Mouse (Mus musculus) adrenal gland (tissue): ENCODE measurements around the gene Lrrc51.

Experiments
- intact Hi-C: fragments of 180-260 bp; cut with DNase I; formaldehyde crosslinking; loops from one replicate; pipeline ENCODE4 v1.15.1; 2025
- long read RNA-seq, 2 experiments: library from polyadenylated mRNA; unstranded; transcript quantifications; one replicate each; pipeline ENCODE4 v2.0.0; 2020; ENCODE audit warnings: borderline replicate concordance in 1 of 2; ENCODE audit not compliant: insufficient replicate concordance in 1 of 2

Lrrc51 gene
- long read RNA-seq, experiment 1, partial matches to known transcripts, result 7 of 17 reads
- long read RNA-seq, experiment 1, other reads (novel, unspliced or antisense), result 2 of 17 reads
- long read RNA-seq, experiment 2, transcript Lrrc51-206 (5 exons, 821 nt), result major isoform, 6 of 20 reads
- long read RNA-seq, experiment 2, partial matches to known transcripts, result 3 of 20 reads
- long read RNA-seq, experiment 2, other reads (novel, unspliced or antisense), result 7 of 20 reads

GRCm38 (mm10) chr7:101933751-101934240, at the start of gene Lrrc51, which contains the start of gene Numa1:
Gene Lrrc51 (minus strand): TSS chr7:101933895.
Gene Numa1 (plus strand): TSS chr7:101934111.
- intact Hi-C loops, result loop anchor here (5.0 kb wide), 1 partner anchor 39 kb away; no protein-coding TSS in a partner anchor

GRCm38 (mm10) chr7:101982735-101983134, 49.0 kb upstream of the Lrrc51 start:
- intact Hi-C loops, result no loop called here

GRCm38 (mm10) chr7:101974505-101974904, 40.8 kb upstream of the Lrrc51 start:
- intact Hi-C loops, result loop anchor here (5.0 kb wide), 1 partner anchor 42 kb away; the partner anchor contains the start of genes Lrrc51 and Numa1

- intact Hi-C loops, result loop anchor here (5.0 kb wide), 1 partner anchor 41 kb away; the partner anchor contains the start of genes Lrrc51 and Numa1
These were observed 40.0 kb upstream of the Lrrc51 start for GRCm38 (mm10) chr7:101973730-101974129.

- intact Hi-C loops, result loop anchor here (5.0 kb wide), 1 partner anchor 39 kb away; the partner anchor contains the start of genes Lrrc51 and Numa1
These were observed 38.0 kb upstream of the Lrrc51 start for GRCm38 (mm10) chr7:101971721-101972120.

- intact Hi-C loops, result loop anchor here (5.0 kb wide), 1 partner anchor 39 kb away; the partner anchor contains the start of genes Lrrc51 and Numa1
These were observed 37.2 kb upstream of the Lrrc51 start for GRCm38 (mm10) chr7:101970821-101971461.

- intact Hi-C loops, result loop anchor here (5.0 kb wide), 1 partner anchor 38 kb away; the partner anchor contains the start of genes Lrrc51 and Numa1
These were observed 36.7 kb upstream of the Lrrc51 start for GRCm38 (mm10) chr7:101970429-101970775.

- intact Hi-C loops, result loop anchor here (5.0 kb wide), 1 partner anchor 38 kb away; the partner anchor contains the start of genes Lrrc51 and Numa1
These were observed 36.2 kb upstream of the Lrrc51 start for GRCm38 (mm10) chr7:101969694-101970428.

GRCm38 (mm10) chr7:101968751-101969150, 35.1 kb upstream of the Lrrc51 start:
- intact Hi-C loops, result no loop called here

GRCm38 (mm10) chr7:101967256-101967655, 33.6 kb upstream of the Lrrc51 start:
- intact Hi-C loops, result no loop called here

- intact Hi-C loops, result no loop called here
These were observed 31.9 kb upstream of the Lrrc51 start for GRCm38 (mm10) chr7:101965606-101966005.

GRCm38 (mm10) chr7:101964551-101964950, 30.9 kb upstream of the Lrrc51 start:
- intact Hi-C loops, result no loop called here

GRCm38 (mm10) chr7:101963621-101964020, 29.9 kb upstream of the Lrrc51 start:
- intact Hi-C loops, result no loop called here

GRCm38 (mm10) chr7:101962829-101963228, 29.1 kb upstream of the Lrrc51 start:
- intact Hi-C loops, result no loop called here

- intact Hi-C loops, result no loop called here
These were observed 23.2 kb upstream of the Lrrc51 start for GRCm38 (mm10) chr7:101956911-101957310.

GRCm38 (mm10) chr7:101956481-101956880, 22.8 kb upstream of the Lrrc51 start:
- intact Hi-C loops, result no loop called here

GRCm38 (mm10) chr7:101955862-101956261, 22.2 kb upstream of the Lrrc51 start:
- intact Hi-C loops, result no loop called here

- intact Hi-C loops, result no loop called here
These were observed 21.6 kb upstream of the Lrrc51 start for GRCm38 (mm10) chr7:101955276-101955675.

- intact Hi-C loops, result no loop called here
These were observed 20.5 kb upstream of the Lrrc51 start for GRCm38 (mm10) chr7:101954163-101954562.

GRCm38 (mm10) chr7:101952098-101952497, 18.4 kb upstream of the Lrrc51 start:
- intact Hi-C loops, result no loop called here

- intact Hi-C loops, result no loop called here
These were observed 18.0 kb upstream of the Lrrc51 start for GRCm38 (mm10) chr7:101951648-101952047.
